Mouse (Mus musculus) heart, adult 9 months (tissue): ENCODE results near the gene Panx3.

Experiments
- DNase-seq, 2 experiments: peaks; one replicate each; pipeline ENCODE4 v3.0.0; 2022; ENCODE audit warnings: low spot score in 2 of 2

Gene Panx3

GRCm38 (mm10) chr9:37632305-37632704, 36.7 kb downstream of the Panx3 start:
- DNase-seq = no peak

- DNase-seq = no peak
Measured at GRCm38 (mm10) chr9:37629941-37630340, 39.1 kb downstream of the Panx3 start.

- no peak for DNase-seq
Measured at GRCm38 (mm10) chr9:37628581-37628980, 40.5 kb downstream of the Panx3 start.

GRCm38 (mm10) chr9:37627263-37627662, 41.8 kb downstream of the Panx3 start:
- DNase-seq = no peak

- DNase-seq = peak in 1 of 2 experiments; percentile 20
Measured at GRCm38 (mm10) chr9:37626103-37626567, 42.9 kb downstream of the Panx3 start.

GRCm38 (mm10) chr9:37625641-37626040, 43.4 kb downstream of the Panx3 start:
- DNase-seq = no peak

GRCm38 (mm10) chr9:37625129-37625528, 43.9 kb downstream of the Panx3 start:
- DNase-seq = no peak

- no peak for DNase-seq
Measured at GRCm38 (mm10) chr9:37624502-37624901, 44.5 kb downstream of the Panx3 start.

GRCm38 (mm10) chr9:37623981-37624380, 45.1 kb downstream of the Panx3 start:
- DNase-seq = no peak

- DNase-seq = no peak
Measured at GRCm38 (mm10) chr9:37621290-37621689, 47.7 kb downstream of the Panx3 start.

GRCm38 (mm10) chr9:37616770-37617169, 52.3 kb downstream of the Panx3 start:
- DNase-seq = peak in 1 of 2 experiments; percentile 34

GRCm38 (mm10) chr9:37615220-37615619, 53.8 kb downstream of the Panx3 start:
- no peak for DNase-seq

GRCm38 (mm10) chr9:37614316-37614715, 54.7 kb downstream of the Panx3 start:
- DNase-seq = no peak

GRCm38 (mm10) chr9:37613911-37614280, 55.1 kb downstream of the Panx3 start:
- DNase-seq = no peak

- DNase-seq = peak; percentile 86 to 90
Measured at GRCm38 (mm10) chr9:37613182-37613910, 55.7 kb downstream of the Panx3 start, which contains the start of gene Spa17. Gene Spa17 (minus strand): TSS chr9:37613722.
